Mouse (Mus musculus): ENCODE results near the gene Kank4. TPM values are rescaled to one million over a fixed set of nuclear protein-coding genes. Genes with fewer than 3 reads are reported as not detected.

The Kank4 gene
- polyA plus RNA-seq, 1 experiment from 2014 or later, result 2.9 TPM

- ATAC-seq (replicated peaks; ENCODE audit: low FRiP score, low TSS enrichment, low read depth) (no peak), DNase-seq (ENCODE audit: low spot score) (no peak)
- Histone ChIP-seq H3K4me1 (replicated peaks; ENCODE audit: control insufficient read depth, insufficient read depth, low read length) (peaks cover 20% of the 10 kb centered on the region), H3K4me2 (ENCODE audit: low read length) (no peak overlapping the region), H3K27me3 (replicated peaks; ENCODE audit: control insufficient read depth, insufficient read depth, low read length) (0 out of 2 replicates have a peak, but pooled peaks cover 5% of the 10 kb centered on the region), H3K36me3 (ENCODE audit: control insufficient read depth, insufficient read depth, low read length) (no peaks in the 10 kb centered on the region), H3K4me3 (ENCODE audit: low read depth, low read length) (no peak overlapping the region), H3K9ac (ENCODE audit: low read length) (no peak overlapping the region), H3K27ac (ENCODE audit: low read depth) (no peak overlapping the region), H3K9me3 (ENCODE audit: control insufficient read depth, low read length) (no peaks in the 10 kb centered on the region)
- WGBS, result 69% methylated on average over 10 of the region's 10 CpGs
These were observed 1.9 kb upstream of the Kank4 start for GRCm38 (mm10) chr4:98819216-98819755.

GRCm38 (mm10) chr4:98816807-98817183, 542 bp downstream of the Kank4 start:
- Histone ChIP-seq H3K4me3 (ENCODE audit: low read depth, low read length) (peak overlapping the region; percentile 57), H3K9ac (ENCODE audit: low read length) (peak overlapping the region; percentile 57), H3K36me3 (ENCODE audit: control insufficient read depth, insufficient read depth, low read length) (no peaks in the 10 kb centered on the region), H3K9me3 (ENCODE audit: control insufficient read depth, low read length) (no peaks in the 10 kb centered on the region), H3K4me2 (ENCODE audit: low read length) (peak overlapping the region; percentile 81), H3K27me3 (replicated peaks; ENCODE audit: control insufficient read depth, insufficient read depth, low read length) (0 out of 2 replicates have a peak, but pooled peaks cover 5% of the 10 kb centered on the region), H3K4me1 (replicated peaks; ENCODE audit: control insufficient read depth, insufficient read depth, low read length) (peaks cover 18% of the 10 kb centered on the region), H3K27ac (ENCODE audit: low read depth) (no peak overlapping the region)
- WGBS, result 3% methylated on average over 14 of the region's 14 CpGs
- DNase-seq (ENCODE audit: low spot score) (no peak), ATAC-seq (replicated peaks; ENCODE audit: low FRiP score, low TSS enrichment, low read depth) (no peak)

GRCm38 (mm10) chr4:98806306-98806705, 11.0 kb downstream of the Kank4 start:
- no peak for DNase-seq (ENCODE audit: low spot score)
- H3K27ac ChIP-seq (ENCODE audit: low read depth), result no peak overlapping the region
- H3K4me1 ChIP-seq (replicated peaks; ENCODE audit: control insufficient read depth, insufficient read depth, low read length), result peaks cover 8% of the 10 kb centered on the region; the same call in 1 of the 2 replicates
- WGBS, result 75% methylated on average over 9 of the region's 9 CpGs
- H3K27me3 ChIP-seq (replicated peaks; ENCODE audit: control insufficient read depth, insufficient read depth, low read length), result no peaks in the 10 kb centered on the region
- no peak overlapping the region for H3K4me3 ChIP-seq (ENCODE audit: low read depth, low read length)
- ATAC-seq (replicated peaks; ENCODE audit: low FRiP score, low TSS enrichment, low read depth), result no peak
- no peaks in the 10 kb centered on the region for H3K36me3 ChIP-seq (ENCODE audit: control insufficient read depth, insufficient read depth, low read length)
- no peak overlapping the region for H3K4me2 ChIP-seq (ENCODE audit: low read length)
- H3K9ac ChIP-seq (ENCODE audit: low read length), result no peak overlapping the region
- H3K9me3 ChIP-seq (ENCODE audit: control insufficient read depth, low read length), result no peaks in the 10 kb centered on the region

GRCm38 (mm10) chr4:98805291-98806048, 11.9 kb downstream of the Kank4 start:
- Histone ChIP-seq H3K36me3 (ENCODE audit: control insufficient read depth, insufficient read depth, low read length) (no peaks in the 10 kb centered on the region), H3K4me3 (ENCODE audit: low read depth, low read length) (no peak overlapping the region), H3K4me2 (ENCODE audit: low read length) (no peak overlapping the region), H3K4me1 (replicated peaks; ENCODE audit: control insufficient read depth, insufficient read depth, low read length) (peaks cover 8% of the 10 kb centered on the region; the same call in 1 of the 2 replicates), H3K27ac (ENCODE audit: low read depth) (no peak overlapping the region), H3K9ac (ENCODE audit: low read length) (no peak overlapping the region), H3K27me3 (replicated peaks; ENCODE audit: control insufficient read depth, insufficient read depth, low read length) (no peaks in the 10 kb centered on the region), H3K9me3 (ENCODE audit: control insufficient read depth, low read length) (no peaks in the 10 kb centered on the region)
- DNase-seq (ENCODE audit: low spot score), result no peak
- ATAC-seq (replicated peaks; ENCODE audit: low FRiP score, low TSS enrichment, low read depth), result no peak
- WGBS, result 58% methylated on average over 12 of the region's 12 CpGs

- no peak overlapping the region for H3K9ac ChIP-seq (ENCODE audit: low read length)
- 80% methylated on average over 7 of the region's 7 CpGs for WGBS
- DNase-seq (ENCODE audit: low spot score) (no peak), ATAC-seq (replicated peaks; ENCODE audit: low FRiP score, low TSS enrichment, low read depth) (no peak)
- H3K4me3 ChIP-seq (ENCODE audit: low read depth, low read length), result no peak overlapping the region
- no peaks in the 10 kb centered on the region for H3K27me3 ChIP-seq (replicated peaks; ENCODE audit: control insufficient read depth, insufficient read depth, low read length)
- H3K36me3 ChIP-seq (ENCODE audit: control insufficient read depth, insufficient read depth, low read length), result no peaks in the 10 kb centered on the region
- no peak overlapping the region for H3K4me2 ChIP-seq (ENCODE audit: low read length)
- peaks cover 8% of the 10 kb centered on the region; the same call in 1 of the 2 replicates for H3K4me1 ChIP-seq (replicated peaks; ENCODE audit: control insufficient read depth, insufficient read depth, low read length)
- H3K27ac ChIP-seq (ENCODE audit: low read depth), result no peak overlapping the region
- H3K9me3 ChIP-seq (ENCODE audit: control insufficient read depth, low read length), result no peaks in the 10 kb centered on the region
These were observed 12.7 kb downstream of the Kank4 start for GRCm38 (mm10) chr4:98804476-98805134.

- WGBS, result 90% methylated on average over 11 of the region's 11 CpGs
These were observed 15.6 kb downstream of the Kank4 start for GRCm38 (mm10) chr4:98801775-98802174.

GRCm38 (mm10) chr4:98800824-98801223, 16.5 kb downstream of the Kank4 start:
- Histone ChIP-seq H3K4me1 (replicated peaks; ENCODE audit: control insufficient read depth, insufficient read depth, low read length) (peaks cover 19% of the 10 kb centered on the region), H3K36me3 (ENCODE audit: control insufficient read depth, insufficient read depth, low read length) (no peaks in the 10 kb centered on the region), H3K27ac (ENCODE audit: low read depth) (no peak overlapping the region), H3K9me3 (ENCODE audit: control insufficient read depth, low read length) (no peaks in the 10 kb centered on the region), H3K9ac (ENCODE audit: low read length) (no peak overlapping the region), H3K27me3 (replicated peaks; ENCODE audit: control insufficient read depth, insufficient read depth, low read length) (no peaks in the 10 kb centered on the region), H3K4me2 (ENCODE audit: low read length) (no peak overlapping the region), H3K4me3 (ENCODE audit: low read depth, low read length) (no peak overlapping the region)
- no peak for DNase-seq (ENCODE audit: low spot score)
- WGBS, result 87% methylated on average over 8 of the region's 8 CpGs
- ATAC-seq (replicated peaks; ENCODE audit: low FRiP score, low TSS enrichment, low read depth), result no peak

More at GRCm38 (mm10) chr4:98801775-98802174, 15.6 kb downstream of the Kank4 start:
- H3K27me3 ChIP-seq (replicated peaks; ENCODE audit: control insufficient read depth, insufficient read depth, low read length), result no peaks in the 10 kb centered on the region
- H3K27ac ChIP-seq (ENCODE audit: low read depth), result no peak overlapping the region
- DNase-seq (ENCODE audit: low spot score), result no peak
- no peaks in the 10 kb centered on the region for H3K9me3 ChIP-seq (ENCODE audit: control insufficient read depth, low read length)
- H3K4me1 ChIP-seq (replicated peaks; ENCODE audit: control insufficient read depth, insufficient read depth, low read length), result peaks cover 14% of the 10 kb centered on the region; the same call in 1 of the 2 replicates
- H3K9ac ChIP-seq (ENCODE audit: low read length), result no peak overlapping the region
- H3K36me3 ChIP-seq (ENCODE audit: control insufficient read depth, insufficient read depth, low read length), result no peaks in the 10 kb centered on the region
- ATAC-seq (replicated peaks; ENCODE audit: low FRiP score, low TSS enrichment, low read depth), result no peak
- H3K4me2 ChIP-seq (ENCODE audit: low read length), result no peak overlapping the region
- no peak overlapping the region for H3K4me3 ChIP-seq (ENCODE audit: low read depth, low read length)

DNA sequence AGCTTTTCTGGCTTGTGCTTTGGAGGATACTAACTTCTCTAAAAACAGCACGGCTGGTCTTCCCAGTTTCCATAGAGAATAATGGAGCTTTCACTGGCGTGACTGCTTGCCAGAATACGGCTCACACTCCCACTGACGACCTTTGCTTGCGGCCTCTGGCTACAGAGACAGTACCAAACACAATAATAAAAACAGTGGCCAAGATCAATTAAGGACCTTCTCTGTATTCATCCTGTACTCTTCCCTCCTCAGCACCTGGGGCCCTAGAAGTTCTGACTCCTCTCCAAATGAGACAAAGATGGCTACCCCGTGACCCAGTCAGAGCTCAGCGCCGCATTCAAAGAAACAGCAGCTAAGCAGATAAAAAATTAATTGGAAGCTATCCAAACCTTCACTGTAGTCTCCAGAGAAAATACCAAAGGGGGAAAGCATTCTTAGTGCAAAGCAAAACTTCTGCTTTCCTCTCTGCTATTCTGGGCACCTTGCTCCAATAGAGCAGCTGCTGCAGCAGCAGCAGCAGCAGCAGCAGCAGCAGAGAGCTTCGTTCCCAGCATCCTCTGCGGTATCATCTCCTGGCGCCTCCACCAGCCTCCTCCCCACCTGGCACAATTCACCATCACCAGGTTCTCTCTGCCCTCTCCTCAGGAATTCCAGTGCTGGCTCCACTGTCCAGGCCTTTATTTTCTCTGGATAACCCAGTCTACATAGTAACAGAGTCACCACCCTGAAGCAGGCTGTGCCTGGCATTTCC, 20.6 kb downstream of the Kank4 start:
- Histone ChIP-seq H3K27me3 (replicated peaks; ENCODE audit: control insufficient read depth, insufficient read depth, low read length) (no peaks in the 10 kb centered on the region), H3K4me2 (ENCODE audit: low read length) (peak overlapping the region; percentile 18; the same call in 1 of the 2 replicates), H3K4me1 (replicated peaks; ENCODE audit: control insufficient read depth, insufficient read depth, low read length) (peaks cover 14% of the 10 kb centered on the region), H3K4me3 (ENCODE audit: low read depth, low read length) (no peak overlapping the region), H3K27ac (ENCODE audit: low read depth) (peak overlapping the region; percentile 77), H3K9me3 (ENCODE audit: control insufficient read depth, low read length) (no peaks in the 10 kb centered on the region), H3K36me3 (ENCODE audit: control insufficient read depth, insufficient read depth, low read length) (no peaks in the 10 kb centered on the region), H3K9ac (ENCODE audit: low read length) (no peak overlapping the region)
- peak; percentile 55 for DNase-seq (ENCODE audit: low spot score)
- 59% methylated on average over 11 of the region's 11 CpGs for WGBS
- 0 out of 2 replicates have a peak, but pooled peaks have one; percentile 27 for ATAC-seq (replicated peaks; ENCODE audit: low FRiP score, low TSS enrichment, low read depth)
